Mouse (Mus musculus) embryonic facial prominence, embryonic 12.5 days (tissue): ENCODE results near the gene Asb7. TPM values are rescaled to one million over a fixed set of nuclear protein-coding genes. Genes with fewer than 3 reads are reported as not detected.

Experiments
- ATAC-seq: fragments of 200-750 bp; cut with Nextera tagmentation; 2 replicates; pipeline ENCODE4 v1.8.0; 2017; ENCODE audit not compliant: insufficient number of reproducible peaks, insufficient read depth, low FRiP score, low TSS enrichment
- H3K27ac ChIP-seq: fragments of 300-500 bp; sonication (generic); 2 replicates; pipeline ENCODE4 v1.5.1; 2016; ENCODE audit warnings: mild to moderate bottlenecking
- H3K27me3 ChIP-seq: fragments of 300-500 bp; sonication (generic); 2 replicates; pipeline ENCODE4 v1.6.1; 2016; ENCODE audit warnings: mild to moderate bottlenecking, moderate library complexity
- H3K36me3 ChIP-seq: fragments of 300-500 bp; sonication (generic); 2 replicates; pipeline ENCODE4 v1.6.1; 2016; ENCODE audit warnings: mild to moderate bottlenecking
- H3K4me1 ChIP-seq: fragments of 300-500 bp; sonication (generic); 2 replicates; pipeline ENCODE4 v1.6.1; 2016
- H3K4me2 ChIP-seq: fragments of 300-500 bp; sonication (generic); replicated peaks from 2 replicates; pipeline ENCODE4 v1.6.1; 2016; ENCODE audit warnings: mild to moderate bottlenecking, moderate library complexity
- H3K4me3 ChIP-seq: fragments of 300-500 bp; sonication (generic); 2 replicates; pipeline ENCODE4 v1.5.1; 2016; ENCODE audit warnings: mild to moderate bottlenecking
- H3K9ac ChIP-seq: fragments of 300-500 bp; sonication (generic); 2 replicates; pipeline ENCODE4 v1.6.1; 2016; ENCODE audit warnings: mild to moderate bottlenecking, moderate library complexity
- H3K9me3 ChIP-seq: fragments of 300-500 bp; sonication (generic); 2 replicates; pipeline ENCODE4 v1.6.1; 2016; ENCODE audit warnings: mild to moderate bottlenecking, moderate library complexity
- WGBS: fragments of 180-500 bp; shearing (Covaris S2); methylation state at CpG from one replicate; pipeline ENCODE4 v1.1.7; 2016; 5-methylcytosine and 5-hydroxymethylcytosine counted together
- polyA plus RNA-seq: library from polyadenylated mRNA; unstranded; fragments of >200 nt; fragmentation: Nextera tagmentation; extraction: Ambion mirVana; gene quantifications from 2 replicates; pipeline ENCODE4 v1.2.1, GENCODE M21; 2016

Asb7 gene
- 18.7 and 18.8 TPM in 2 replicates for polyA plus RNA-seq

DNA sequence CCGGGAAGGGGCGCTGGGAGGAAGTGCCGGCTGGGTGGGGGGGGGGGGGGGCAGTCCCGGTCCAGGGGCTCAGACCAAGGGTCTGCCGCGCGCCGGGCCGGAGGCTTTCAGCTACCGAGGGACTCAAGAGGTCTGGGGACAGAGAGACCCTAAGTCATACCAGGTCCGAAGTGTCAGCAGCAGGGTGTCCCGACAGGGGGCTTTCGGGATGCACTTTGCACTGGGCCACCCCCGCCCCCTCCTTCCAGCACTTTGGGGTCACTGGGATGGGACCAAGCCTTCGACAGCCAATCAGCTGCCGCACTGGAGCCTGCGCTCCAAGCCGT, at the start of gene Asb7:
Gene Asb7 (minus strand): TSS at position 303 of the 326 bp plus-strand sequence.
- 0% methylated on average over 18 of the region's 18 CpGs for WGBS
- peak; percentile 42; the same call in 1 of the 2 replicates for ATAC-seq
- H3K4me2 ChIP-seq: peak within 1 kb of the TSS; percentile 91
- H3K36me3 ChIP-seq: no peaks in the 10 kb centered on the region
- H3K27me3 ChIP-seq: no peaks in the 10 kb centered on the region
- H3K4me1 ChIP-seq: peaks cover 10% of the 10 kb centered on the region
- peak within 1 kb of the TSS; percentile 78 for H3K27ac ChIP-seq
- peak within 1 kb of the TSS; percentile 88 for H3K9ac ChIP-seq
- peak within 1 kb of the TSS; percentile 82 for H3K4me3 ChIP-seq
- H3K9me3 ChIP-seq: no peaks in the 10 kb centered on the region

- no peak overlapping the region for H3K4me3 ChIP-seq
- no peaks in the 10 kb centered on the region for H3K9me3 ChIP-seq
- no peak overlapping the region for H3K4me2 ChIP-seq
- no peaks in the 10 kb centered on the region for H3K4me1 ChIP-seq
- no peaks in the 10 kb centered on the region for H3K27me3 ChIP-seq
- no peak overlapping the region for H3K9ac ChIP-seq
- H3K27ac ChIP-seq: no peak overlapping the region
- H3K36me3 ChIP-seq: no peaks in the 10 kb centered on the region
- no peak for ATAC-seq
- 88% methylated on average over 4 of the region's 4 CpGs for WGBS
Observed at GRCm38 (mm10) chr7:66737418-66737817, 48.0 kb upstream of the Asb7 start.

DNA sequence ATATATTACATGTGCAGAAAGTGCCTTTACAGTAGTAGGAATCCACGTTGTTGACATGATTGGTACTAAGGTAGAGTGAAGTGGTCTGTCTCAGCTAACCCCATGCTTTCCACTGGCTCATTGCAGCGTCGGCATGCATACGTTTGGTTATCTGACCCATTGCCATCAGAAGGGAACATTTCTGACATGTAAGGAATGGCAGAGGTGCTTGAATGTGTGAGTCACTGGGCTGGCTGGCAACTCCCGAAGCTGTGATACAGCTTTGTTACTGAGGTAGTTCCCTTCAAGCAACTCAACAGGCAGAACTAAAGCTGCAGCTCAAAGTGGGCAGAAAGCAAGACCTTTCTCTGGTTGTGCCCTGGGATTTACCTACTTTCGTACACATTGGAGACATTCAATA, 45.6 kb upstream of the Asb7 start:
- ATAC-seq: no peak
- H3K4me2 ChIP-seq: no peak overlapping the region
- 84% methylated on average over 6 of the region's 6 CpGs for WGBS
- H3K9me3 ChIP-seq: no peaks in the 10 kb centered on the region
- H3K4me1 ChIP-seq: no peaks in the 10 kb centered on the region
- no peak overlapping the region for H3K4me3 ChIP-seq
- H3K9ac ChIP-seq: no peak overlapping the region
- H3K27me3 ChIP-seq: no peaks in the 10 kb centered on the region
- no peak overlapping the region for H3K27ac ChIP-seq
- H3K36me3 ChIP-seq: no peaks in the 10 kb centered on the region

DNA sequence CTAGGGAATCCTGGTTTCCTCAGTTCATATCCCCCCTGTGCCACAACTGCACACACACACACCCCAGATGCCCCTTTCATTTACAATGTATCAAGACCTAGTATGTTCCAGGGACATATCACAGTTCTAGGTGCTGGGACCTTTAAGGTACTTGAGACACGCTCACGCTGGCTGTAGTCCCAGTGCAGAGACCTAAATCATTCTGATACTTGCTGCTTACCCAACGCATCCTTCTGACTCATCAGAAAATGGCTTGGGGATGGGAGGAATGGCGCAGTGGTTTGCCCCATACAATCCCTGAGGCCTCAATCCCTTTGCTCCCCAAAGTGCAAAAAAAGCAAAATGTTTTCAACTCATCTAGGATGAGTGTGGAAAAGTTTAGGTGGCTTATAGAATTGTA, 45.1 kb upstream of the Asb7 start:
- Histone ChIP-seq H3K27me3 (no peaks in the 10 kb centered on the region), H3K36me3 (no peaks in the 10 kb centered on the region), H3K27ac (no peak overlapping the region), H3K4me2 (no peak overlapping the region), H3K4me3 (no peak overlapping the region), H3K9me3 (no peaks in the 10 kb centered on the region), H3K4me1 (no peaks in the 10 kb centered on the region), H3K9ac (no peak overlapping the region)
- ATAC-seq: no peak
- WGBS: 95% methylated on average over 4 of the region's 4 CpGs

DNA sequence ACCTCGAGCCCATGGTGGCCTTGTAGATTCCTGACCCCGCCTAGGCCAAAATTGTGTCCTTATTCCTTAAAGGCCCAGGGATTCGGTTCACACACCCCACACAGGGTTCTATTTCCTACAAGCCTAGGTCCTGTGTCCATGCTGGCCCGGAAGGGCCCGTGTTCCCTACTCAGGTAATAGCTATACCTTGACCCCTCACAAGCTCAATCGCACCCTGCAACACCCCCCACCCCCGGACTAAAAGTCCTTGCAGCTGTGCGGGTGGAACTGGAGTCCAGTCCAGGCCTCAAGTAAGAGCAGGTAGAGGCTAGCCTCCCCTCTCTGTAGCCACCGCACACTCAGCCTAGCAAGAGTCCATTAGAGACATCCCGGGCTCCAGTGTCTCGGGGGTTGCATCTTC, 44.5 kb upstream of the Asb7 start:
- H3K4me2 ChIP-seq: no peak overlapping the region
- no peaks in the 10 kb centered on the region for H3K36me3 ChIP-seq
- H3K27ac ChIP-seq: no peak overlapping the region
- H3K9ac ChIP-seq: no peak overlapping the region
- no peaks in the 10 kb centered on the region for H3K9me3 ChIP-seq
- 90% methylated on average over 11 of the region's 11 CpGs for WGBS
- no peak for ATAC-seq
- H3K27me3 ChIP-seq: no peaks in the 10 kb centered on the region
- H3K4me3 ChIP-seq: no peak overlapping the region
- H3K4me1 ChIP-seq: no peaks in the 10 kb centered on the region

- H3K4me2 ChIP-seq: no peak overlapping the region
- no peaks in the 10 kb centered on the region for H3K27me3 ChIP-seq
- no peak overlapping the region for H3K27ac ChIP-seq
- no peaks in the 10 kb centered on the region for H3K4me1 ChIP-seq
- 94% methylated on average over 17 of the region's 17 CpGs for WGBS
- H3K9ac ChIP-seq: no peak overlapping the region
- no peaks in the 10 kb centered on the region for H3K36me3 ChIP-seq
- no peak overlapping the region for H3K4me3 ChIP-seq
- ATAC-seq: peak; percentile 64; the same call in 1 of the 2 replicates
- H3K9me3 ChIP-seq: no peaks in the 10 kb centered on the region
Observed at GRCm38 (mm10) chr7:66733431-66733830, 44.0 kb upstream of the Asb7 start.

DNA sequence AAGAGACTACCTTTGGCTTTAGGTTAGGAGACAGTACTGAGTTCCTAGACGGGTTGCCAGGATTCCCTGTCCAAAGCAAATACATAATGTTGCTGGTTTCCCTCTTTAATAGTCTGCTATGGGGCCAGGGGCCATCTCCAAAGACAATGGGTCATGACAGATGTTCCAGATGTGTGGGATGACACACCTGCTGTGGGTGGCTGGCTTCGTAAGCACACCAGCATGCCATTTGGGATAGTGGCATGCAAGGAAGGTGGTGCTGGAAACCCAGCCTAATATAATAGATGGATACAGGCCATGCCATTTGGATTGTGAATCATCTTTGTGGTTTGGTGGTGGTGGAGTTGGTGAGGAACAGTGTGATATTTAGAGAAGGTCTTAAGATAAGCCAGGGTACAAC, 39.8 kb upstream of the Asb7 start:
- Histone ChIP-seq H3K9me3 (no peaks in the 10 kb centered on the region), H3K36me3 (no peaks in the 10 kb centered on the region), H3K9ac (no peak overlapping the region), H3K27ac (no peak overlapping the region), H3K4me1 (no peaks in the 10 kb centered on the region), H3K4me3 (no peak overlapping the region), H3K4me2 (no peak overlapping the region), H3K27me3 (no peaks in the 10 kb centered on the region)
- 84% methylated on average over 2 of the region's 2 CpGs for WGBS
- no peak for ATAC-seq

- no peak overlapping the region for H3K4me2 ChIP-seq
- no peak overlapping the region for H3K4me3 ChIP-seq
- no peaks in the 10 kb centered on the region for H3K4me1 ChIP-seq
- no peak overlapping the region for H3K27ac ChIP-seq
- H3K36me3 ChIP-seq: no peaks in the 10 kb centered on the region
- no peak overlapping the region for H3K9ac ChIP-seq
- 86% methylated on average over 6 of the region's 6 CpGs for WGBS
- no peaks in the 10 kb centered on the region for H3K9me3 ChIP-seq
- no peaks in the 10 kb centered on the region for H3K27me3 ChIP-seq
- ATAC-seq: no peak
Observed at GRCm38 (mm10) chr7:66728072-66728471, 38.7 kb upstream of the Asb7 start.

- Histone ChIP-seq H3K27ac (no peak overlapping the region), H3K4me1 (no peaks in the 10 kb centered on the region), H3K27me3 (no peaks in the 10 kb centered on the region), H3K36me3 (peaks cover 9% of the 10 kb centered on the region), H3K9me3 (no peaks in the 10 kb centered on the region), H3K9ac (no peak overlapping the region), H3K4me2 (no peak overlapping the region), H3K4me3 (no peak overlapping the region)
- 83% methylated on average over 6 of the region's 6 CpGs for WGBS
- ATAC-seq: no peak
Observed at GRCm38 (mm10) chr7:66724954-66725353, 35.6 kb upstream of the Asb7 start.

GRCm38 (mm10) chr7:66724514-66724913, 35.1 kb upstream of the Asb7 start:
- H3K27ac ChIP-seq: no peak overlapping the region
- no peaks in the 10 kb centered on the region for H3K27me3 ChIP-seq
- 83% methylated on average over 4 of the region's 4 CpGs for WGBS
- H3K9ac ChIP-seq: no peak overlapping the region
- no peaks in the 10 kb centered on the region for H3K9me3 ChIP-seq
- H3K4me1 ChIP-seq: no peaks in the 10 kb centered on the region
- no peak overlapping the region for H3K4me3 ChIP-seq
- H3K4me2 ChIP-seq: no peak overlapping the region
- no peak for ATAC-seq
- peaks cover 9% of the 10 kb centered on the region for H3K36me3 ChIP-seq

DNA sequence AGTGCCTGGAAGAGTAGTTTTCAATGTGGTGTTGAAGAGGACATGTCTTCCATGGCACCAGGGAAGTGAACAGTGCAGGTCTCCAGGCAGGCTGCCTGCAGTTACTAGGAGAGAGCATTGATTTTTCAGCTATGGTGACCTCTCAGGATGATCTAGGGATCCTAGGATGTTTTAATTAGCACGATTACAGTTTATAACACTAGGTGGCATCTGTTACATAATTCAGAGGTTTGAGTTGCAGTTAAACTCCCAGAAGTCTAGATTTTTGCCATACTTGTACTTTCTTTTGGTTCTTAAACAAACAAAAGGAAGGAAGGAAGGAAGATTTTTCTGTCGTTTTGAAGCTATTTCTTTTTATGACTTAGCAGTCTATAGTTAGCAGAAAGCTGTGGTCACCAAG, 21.8 kb upstream of the Asb7 start:
- H3K9ac ChIP-seq: no peak overlapping the region
- H3K4me2 ChIP-seq: no peak overlapping the region
- 61% methylated on average over 2 of the region's 2 CpGs for WGBS
- H3K27me3 ChIP-seq: no peaks in the 10 kb centered on the region
- H3K4me3 ChIP-seq: no peak overlapping the region
- no peak overlapping the region for H3K27ac ChIP-seq
- no peaks in the 10 kb centered on the region for H3K4me1 ChIP-seq
- no peak for ATAC-seq
- no peaks in the 10 kb centered on the region for H3K9me3 ChIP-seq
- peaks cover 54% of the 10 kb centered on the region for H3K36me3 ChIP-seq

GRCm38 (mm10) chr7:66704631-66705030, 15.2 kb upstream of the Asb7 start:
- Histone ChIP-seq H3K27me3 (no peaks in the 10 kb centered on the region), H3K4me1 (no peaks in the 10 kb centered on the region), H3K27ac (no peak overlapping the region), H3K36me3 (peaks cover 53% of the 10 kb centered on the region), H3K4me3 (no peak overlapping the region), H3K9ac (no peak overlapping the region), H3K9me3 (no peaks in the 10 kb centered on the region), H3K4me2 (no peak overlapping the region)
- 89% methylated on average over 3 of the region's 3 CpGs for WGBS
- ATAC-seq: no peak

- WGBS: 87% methylated on average over 7 of the region's 7 CpGs
- no peaks in the 10 kb centered on the region for H3K4me1 ChIP-seq
- H3K36me3 ChIP-seq: peaks cover 51% of the 10 kb centered on the region
- H3K27me3 ChIP-seq: no peaks in the 10 kb centered on the region
- no peaks in the 10 kb centered on the region for H3K9me3 ChIP-seq
- no peak overlapping the region for H3K4me2 ChIP-seq
- ATAC-seq: no peak
- H3K27ac ChIP-seq: no peak overlapping the region
- H3K9ac ChIP-seq: no peak overlapping the region
- H3K4me3 ChIP-seq: no peak overlapping the region
Observed at GRCm38 (mm10) chr7:66702721-66703120, 13.3 kb upstream of the Asb7 start.
